Mouse (Mus musculus) fat pad, adult 2 months (tissue): ENCODE data around the gene Ddr2.
A peak's percentile ranks its signal among the peaks of the same experiment; 100 is the strongest.

Experiments
- DNase-seq: peaks from one replicate; pipeline ENCODE4 v3.0.0-alpha.2; 2011; ENCODE audit warnings: low read depth, low spot score; ENCODE audit errors: extremely low read depth

The Ddr2 gene

DNA sequence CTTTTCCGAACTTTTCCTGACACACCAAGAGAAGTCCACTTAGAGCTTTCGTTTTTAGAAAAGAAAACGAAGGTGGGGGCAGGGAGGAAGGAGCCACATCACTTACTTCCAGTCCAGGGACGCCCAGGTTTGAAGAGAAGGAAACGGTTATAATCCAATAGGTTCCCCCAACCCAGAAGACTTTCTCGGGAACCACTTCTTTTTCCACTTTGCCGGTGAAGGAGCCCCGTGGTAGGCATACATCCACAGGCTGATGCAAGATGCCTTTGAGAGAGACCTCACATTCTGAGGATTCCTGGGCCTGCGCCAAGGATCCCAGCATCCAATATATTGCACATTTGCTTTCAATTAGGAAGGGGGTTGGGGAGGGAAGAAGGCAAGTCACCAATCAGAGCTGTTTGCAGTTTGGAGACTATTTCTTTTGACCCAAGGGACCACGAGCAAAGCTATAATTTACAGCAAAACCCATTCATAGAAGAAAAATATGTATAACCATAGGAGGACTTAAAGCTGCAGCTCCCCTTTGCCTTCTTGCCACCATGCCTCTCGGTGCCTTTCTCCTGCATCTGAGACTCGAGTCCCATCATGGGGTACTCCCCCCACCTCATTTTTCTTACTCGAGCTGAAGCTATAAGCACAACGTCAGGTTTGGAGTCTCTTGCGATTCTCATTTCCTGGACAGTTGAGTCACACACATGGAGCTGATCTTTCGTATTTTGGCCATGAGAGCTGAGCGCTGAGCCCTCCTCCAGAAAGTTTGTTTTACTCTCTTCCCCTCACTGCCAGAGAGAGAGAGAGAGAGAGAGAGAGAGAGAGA lies at the start of gene Ddr2:
TSS of gene Ddr2 (minus strand) at position 247 of the 817 bp plus-strand sequence.
- DNase-seq = no peak

- DNase-seq = no peak
These were observed 49.1 kb upstream of the Ddr2 start for GRCm38 (mm10) chr1:170159707-170160106.

GRCm38 (mm10) chr1:170155761-170156160 lies 45.2 kb upstream of the Ddr2 start:
- no peak for DNase-seq

DNA sequence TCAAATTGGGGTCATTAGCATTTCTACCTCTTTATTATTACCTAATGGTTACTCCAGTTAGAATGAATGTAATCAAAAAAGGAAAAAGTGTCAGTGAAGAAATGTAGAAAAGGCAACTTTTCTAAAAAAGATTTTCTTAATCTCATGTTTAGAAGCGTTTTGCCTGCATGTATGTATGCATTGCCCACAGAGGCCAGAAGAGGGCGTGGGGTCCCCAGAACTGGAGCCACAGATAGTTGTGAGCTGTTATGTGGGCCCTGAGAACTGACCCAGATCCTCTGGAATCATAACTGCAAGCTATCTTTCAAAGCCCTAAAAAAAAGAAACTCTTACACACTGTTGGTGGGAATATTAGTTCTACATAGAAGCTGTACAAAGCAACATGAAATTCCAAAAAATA lies 44.7 kb upstream of the Ddr2 start:
- DNase-seq = no peak

DNA sequence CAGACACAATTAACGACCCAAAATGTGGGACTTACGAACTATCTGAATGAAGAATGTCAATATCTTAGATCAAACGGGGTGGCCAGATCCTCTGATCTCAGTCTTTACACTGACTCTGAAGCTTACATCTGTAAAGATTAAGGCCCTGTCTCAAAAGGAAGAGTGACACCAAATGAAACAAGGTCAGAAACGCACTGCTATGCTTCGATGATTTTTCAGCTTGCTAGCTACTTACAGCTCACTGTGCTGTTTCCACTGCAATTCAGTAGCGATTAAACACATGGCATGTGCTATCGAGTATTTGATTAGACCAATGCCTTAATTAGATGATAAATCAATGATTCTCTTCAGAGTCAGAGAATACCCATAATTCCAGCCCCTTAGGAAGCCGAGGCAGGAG lies 43.4 kb upstream of the Ddr2 start:
- no peak for DNase-seq

- DNase-seq = no peak
These were observed 42.0 kb upstream of the Ddr2 start for GRCm38 (mm10) chr1:170152552-170152951.

DNA sequence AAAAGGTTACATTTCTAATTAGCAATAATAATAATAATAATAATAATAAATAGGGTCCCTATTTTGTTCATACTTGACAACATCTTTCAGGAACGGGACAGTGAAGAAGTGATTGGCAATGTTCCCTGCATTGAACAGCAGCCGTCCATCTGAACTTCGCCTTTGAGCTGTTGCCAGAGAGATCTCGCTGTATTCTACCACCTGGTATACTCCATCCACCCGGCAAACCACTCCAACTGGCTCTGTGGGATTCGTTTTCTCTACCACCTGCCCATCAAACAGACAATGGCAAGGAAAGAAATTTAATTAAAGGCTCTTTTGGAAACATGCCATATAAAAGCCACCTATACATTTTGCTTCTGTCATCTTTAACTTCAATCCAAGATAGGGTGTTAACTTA lies 40.3 kb upstream of the Ddr2 start:
- DNase-seq = no peak

DNA sequence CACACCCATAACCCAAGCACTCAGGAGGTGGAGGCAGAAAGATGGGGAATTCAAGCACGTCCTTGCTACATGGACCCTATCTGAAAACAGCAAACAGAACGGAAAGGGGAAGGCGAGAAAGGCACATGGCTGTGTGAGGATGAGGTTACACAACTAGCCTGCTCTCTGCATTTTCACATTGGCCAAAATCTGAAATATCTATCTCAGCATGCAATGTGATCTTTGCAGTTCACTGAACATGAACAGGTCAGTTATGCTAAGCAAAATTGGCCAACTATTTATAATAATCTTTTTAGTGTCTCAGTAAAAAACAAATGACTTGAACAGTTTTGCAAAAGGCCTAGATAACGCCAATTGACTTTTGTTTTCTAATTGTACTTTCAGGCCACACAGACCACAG lies 39.2 kb upstream of the Ddr2 start:
- DNase-seq = no peak

- no peak for DNase-seq
These were observed 38.0 kb upstream of the Ddr2 start for GRCm38 (mm10) chr1:170148536-170148935.

DNA sequence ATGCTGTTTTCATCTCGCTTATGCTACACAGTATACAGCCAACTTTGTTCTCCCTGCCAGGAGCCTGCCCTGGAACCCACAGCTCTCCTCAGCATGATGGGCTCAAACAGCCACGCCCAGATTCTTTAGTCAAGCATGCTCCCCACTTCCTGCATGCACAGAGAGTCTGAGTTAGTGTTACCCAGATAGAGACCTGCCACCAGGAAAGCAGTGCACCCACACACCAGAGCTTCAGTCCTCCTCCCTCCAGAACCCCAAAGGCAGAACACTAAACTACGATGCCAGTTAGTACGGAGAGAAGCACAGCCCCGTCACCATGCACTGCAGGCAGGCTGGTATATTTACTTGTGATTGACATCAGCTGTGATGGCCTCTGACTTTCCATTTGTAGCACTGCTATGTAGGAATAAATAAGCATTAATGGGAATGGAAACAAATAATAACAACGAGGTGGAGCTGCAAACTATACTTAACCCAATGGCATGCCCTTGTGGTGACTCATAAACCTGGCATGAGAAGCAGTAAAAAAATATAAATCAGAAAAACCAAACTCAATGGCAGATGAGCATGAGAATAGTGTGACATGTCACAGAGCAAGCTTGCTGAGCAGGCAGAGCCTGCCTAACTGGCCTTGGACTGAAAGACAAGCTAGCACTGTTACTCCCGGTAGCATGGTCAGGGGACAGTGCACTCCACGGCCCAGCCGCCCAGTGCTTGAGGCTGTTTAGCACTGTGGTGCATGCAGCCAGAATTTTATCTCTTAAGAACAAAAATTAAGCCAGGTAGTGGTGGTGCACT lies 37.3 kb upstream of the Ddr2 start:
- DNase-seq = no peak

GRCm38 (mm10) chr1:170145606-170146005 lies 35.0 kb upstream of the Ddr2 start:
- DNase-seq = no peak

GRCm38 (mm10) chr1:170142256-170142871 lies 31.8 kb upstream of the Ddr2 start:
- DNase-seq = no peak

- no peak for DNase-seq
These were observed 31.1 kb upstream of the Ddr2 start for GRCm38 (mm10) chr1:170141626-170142025.

DNA sequence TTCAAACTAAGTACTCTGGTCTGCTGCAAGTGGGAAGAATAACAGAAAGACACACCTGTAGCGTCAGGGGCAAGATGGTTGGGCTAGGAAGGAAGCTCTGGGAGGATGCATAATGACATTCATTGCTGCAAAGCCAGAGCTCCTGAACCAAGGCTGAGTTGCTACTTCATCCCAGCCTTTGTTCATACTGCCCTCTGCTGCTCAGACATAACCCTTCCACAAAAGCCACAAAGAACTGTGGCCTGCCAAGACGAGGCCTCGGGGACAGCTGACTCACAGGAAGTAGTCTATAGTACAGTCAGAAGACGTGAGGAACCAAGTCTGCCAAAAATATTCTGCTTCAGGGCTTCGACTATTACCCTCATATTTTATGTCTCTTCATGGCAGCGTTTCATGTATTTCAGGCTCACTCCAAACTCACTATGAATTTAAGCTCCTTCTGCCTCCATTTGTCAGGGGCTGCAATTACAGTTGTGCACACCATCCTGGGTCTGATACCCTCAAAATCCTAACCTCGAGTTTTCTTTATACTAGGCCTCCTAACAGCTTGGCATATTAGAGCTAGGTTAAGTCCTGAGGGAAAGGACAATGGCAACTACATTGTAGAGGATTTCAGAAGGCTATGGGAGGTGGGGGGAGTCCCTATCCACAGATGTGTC lies 25.9 kb upstream of the Ddr2 start:
- peak; percentile 68 for DNase-seq

DNA sequence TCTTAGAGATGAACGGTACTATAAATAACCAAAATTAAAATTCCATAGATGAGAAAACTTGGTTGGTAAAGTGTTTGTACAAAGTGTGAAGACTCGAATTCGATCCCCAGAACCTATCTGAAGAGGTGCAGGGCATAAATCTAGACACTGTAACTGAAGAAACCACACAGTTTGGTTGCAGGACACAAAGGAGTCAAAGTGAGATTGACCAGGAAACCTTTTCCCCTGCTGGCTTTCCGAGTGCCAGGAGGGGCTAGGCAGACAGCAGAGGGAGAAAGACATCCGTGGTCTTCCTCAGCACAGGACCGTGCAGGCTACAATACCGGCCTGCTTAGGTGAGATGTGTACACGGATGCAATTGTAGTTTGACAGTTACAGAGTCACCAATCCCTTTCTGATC lies 23.7 kb upstream of the Ddr2 start:
- no peak for DNase-seq

DNA sequence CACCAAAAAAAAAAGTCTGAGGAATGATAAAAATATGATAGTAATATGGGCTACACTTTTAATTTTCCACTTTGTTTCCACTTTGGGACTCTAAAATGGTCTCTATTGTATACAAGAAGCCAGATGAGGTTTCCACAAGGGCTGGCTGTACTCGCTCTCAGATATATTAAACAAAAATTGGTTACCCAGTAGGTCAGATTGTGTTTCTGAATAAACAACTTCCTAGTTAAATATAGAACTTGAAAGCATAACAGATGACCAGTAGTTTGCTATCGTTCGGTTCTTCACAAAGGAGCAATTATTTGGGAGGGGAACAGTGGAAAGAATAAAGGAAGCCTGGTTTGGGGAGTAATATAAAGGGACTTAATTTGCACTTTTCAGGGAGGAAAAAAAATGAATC lies 20.4 kb upstream of the Ddr2 start:
- no peak for DNase-seq

DNA sequence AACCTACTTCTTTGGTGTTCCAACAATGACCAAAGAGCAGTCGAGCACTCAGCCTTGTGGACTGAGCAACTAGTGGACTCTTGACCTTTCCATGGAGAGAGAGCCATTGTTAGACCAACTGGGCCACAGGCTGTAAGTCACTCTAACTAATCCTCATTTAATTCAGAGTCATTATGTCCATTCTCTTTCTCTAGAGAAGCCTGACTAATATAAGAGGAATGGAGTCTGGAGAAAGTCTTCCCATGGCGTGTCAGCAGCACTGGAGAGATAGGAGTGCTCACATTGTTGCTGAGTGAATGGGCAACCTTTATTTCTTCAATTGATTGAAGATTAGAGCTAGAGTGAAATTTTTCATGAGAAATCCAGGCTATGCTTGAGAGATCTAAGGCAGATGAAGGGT lies 14.1 kb upstream of the Ddr2 start:
- no peak for DNase-seq

DNA sequence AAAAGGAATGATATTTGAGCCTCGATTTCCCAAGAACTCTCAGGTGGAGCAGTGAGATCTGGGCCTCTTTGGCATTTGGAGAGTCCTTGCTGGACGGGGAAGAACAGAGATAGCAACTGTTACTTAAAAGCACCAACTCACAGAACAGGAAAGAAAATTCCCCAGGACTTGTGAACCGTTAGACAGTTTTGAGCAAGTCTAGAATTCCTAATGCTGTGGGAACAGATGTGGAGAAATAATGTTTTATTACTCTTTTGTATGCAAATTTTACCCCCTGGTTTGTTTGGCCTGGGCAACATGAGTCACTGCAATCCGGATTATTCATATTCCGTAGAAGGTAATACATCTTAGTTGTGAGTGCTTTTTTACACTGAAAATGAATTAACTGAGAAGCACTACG lies 3.1 kb upstream of the Ddr2 start:
- no peak for DNase-seq

GRCm38 (mm10) chr1:170112261-170112660 lies 1.7 kb upstream of the Ddr2 start:
- DNase-seq = no peak

DNA sequence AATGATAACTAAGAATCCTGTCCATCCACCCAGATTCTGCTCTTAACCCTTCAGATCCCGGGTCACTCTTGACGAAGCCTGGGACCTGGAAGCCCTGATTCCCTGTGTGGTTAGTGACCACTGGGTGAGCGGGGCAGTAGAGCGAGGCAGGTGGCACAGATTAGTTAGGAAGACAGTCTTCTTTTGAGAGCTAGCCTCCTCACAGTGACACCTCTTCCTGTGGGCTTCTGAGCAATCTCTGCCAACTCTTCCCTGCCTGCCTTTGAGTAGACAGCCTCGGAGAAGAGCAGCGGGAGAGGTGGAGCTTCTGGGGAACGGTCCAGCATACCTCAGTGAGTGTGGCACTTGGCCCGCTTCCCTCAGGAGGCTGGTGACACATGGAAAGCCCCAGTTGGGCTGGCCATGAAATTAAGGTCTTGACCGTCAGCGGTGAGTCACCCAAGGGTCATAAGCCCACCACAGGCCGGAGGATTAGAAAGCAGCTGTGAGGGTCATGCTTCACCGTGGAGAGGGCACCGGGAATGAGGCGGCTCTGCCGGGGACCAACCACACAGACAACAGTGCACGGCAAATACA lies 1.2 kb upstream of the Ddr2 start:
- DNase-seq = no peak
